Comparison of ENCODE assay signal across 11 mouse cellular contexts in the genomic region with DNA sequence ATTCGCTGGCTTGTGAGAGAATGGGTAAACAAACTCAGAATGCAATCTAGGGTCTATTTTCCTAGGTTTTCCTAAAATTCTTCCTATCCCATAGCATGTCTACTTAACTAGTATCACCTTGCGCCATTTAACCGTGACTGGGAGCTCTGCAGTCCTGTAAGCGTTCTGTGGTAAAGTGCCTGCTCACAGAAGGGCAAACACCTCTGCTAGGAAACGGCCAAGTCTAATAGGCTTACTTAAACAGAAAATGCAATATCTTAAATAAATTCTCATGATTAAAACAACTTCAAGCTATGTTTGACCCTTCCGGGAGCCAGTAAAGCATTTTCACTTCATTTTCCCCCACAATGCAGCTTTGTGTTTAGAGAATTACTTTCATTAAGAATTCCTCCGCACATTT.
DNase-seq lines count a peak whose midpoint lies in the region; ATAC-seq and TF ChIP-seq lines count a peak whose summit lies in the region.
"Had no signal": no experiment of that assay in that cellular context is flagged by ENCODE, and none has a peak within 500 bp of the region (broad histone marks: within the 10 kb centered on the region; RNA-seq: fewer than 3 reads in every experiment).

No protein-coding gene starts in this region.

- no peak overlapping the region for H3K4me3 ChIP-seq in heart, embryonic 13.5 days
- no peak overlapping the region for H3K4me3 ChIP-seq in heart, embryonic 12.5 days
- H3K4me3 ChIP-seq in lung, postnatal 0 days (ENCODE audit: low read depth, low read length), result peak overlapping the region; percentile 28; the same call in 1 of the 2 replicates
- H3K4me3 ChIP-seq in small intestine, adult 2 months (ENCODE audit: low read depth, low read length), result no peak overlapping the region; the same call in 1 of the 2 replicates
- H3K4me3 ChIP-seq in left cerebral cortex, adult 2 months, result no peak overlapping the region
- H3K4me3 ChIP-seq: hindbrain, embryonic 12.5 days had no signal

- intact Hi-C loops in left cerebral cortex, adult 2 months (cut with DNase I), result no loop called here

- H3K9me3 ChIP-seq in heart, embryonic 13.5 days, result no peaks in the 10 kb centered on the region
- H3K9me3 ChIP-seq in heart, embryonic 12.5 days (replicated peaks), result no peaks in the 10 kb centered on the region
- H3K9me3 ChIP-seq in lung, postnatal 0 days (ENCODE audit: low read length), result no peaks in the 10 kb centered on the region
- H3K9me3 ChIP-seq: hindbrain, embryonic 12.5 days had no signal

- no peak for TF ChIP-seq CTCF in lung, postnatal 0 days (IDR thresholded peaks at IDR 0.05)
- no peak for TF ChIP-seq CTCF in small intestine, adult 2 months (IDR thresholded peaks at IDR 0.05; ENCODE audit: extremely low read depth, insufficient read length, insufficient replicate concordance, low read depth, low read length)
- TF ChIP-seq CTCF in left cerebral cortex, adult 2 months (IDR thresholded peaks at IDR 0.05), result no peak

- no peak overlapping the region for H3K9ac ChIP-seq in heart, embryonic 13.5 days
- H3K9ac ChIP-seq in heart, embryonic 12.5 days, result no peak overlapping the region
- H3K9ac ChIP-seq in lung, postnatal 0 days (replicated peaks; ENCODE audit: low read depth), result no peak overlapping the region
- H3K9ac ChIP-seq: hindbrain, embryonic 12.5 days had no signal

- peak overlapping the region; percentile 35 for H3K4me2 ChIP-seq in heart, embryonic 13.5 days
- H3K4me2 ChIP-seq in heart, embryonic 12.5 days, result no peak overlapping the region
- H3K4me2 ChIP-seq in lung, postnatal 0 days (replicated peaks; ENCODE audit: low read depth, low read length), result peak overlapping the region; percentile 46
- H3K4me2 ChIP-seq: hindbrain, embryonic 12.5 days had no signal

- no peak for TF ChIP-seq EP300 in lung, postnatal 0 days (IDR thresholded peaks at IDR 0.05)

- no peak for ATAC-seq in heart, embryonic 13.5 days (ENCODE audit: extremely low read depth, insufficient number of reproducible peaks, low FRiP score, low TSS enrichment)
- no peak for ATAC-seq in heart, embryonic 12.5 days (ENCODE audit: insufficient number of reproducible peaks, low FRiP score)
- ATAC-seq in lung, postnatal 0 days, result peak; percentile 53; the same call in 1 of the 2 replicates
- ATAC-seq in erythroid progenitor cell, adult 5-6 weeks (replicated peaks; ENCODE audit: low FRiP score, poor library complexity, severe bottlenecking), result peak; percentile 39; the same call in 1 of the 2 replicates
- ATAC-seq: forebrain, embryonic 16.5 days had no signal

- peaks cover 35% of the 10 kb centered on the region for H3K4me1 ChIP-seq in heart, embryonic 13.5 days
- peaks cover 18% of the 10 kb centered on the region for H3K4me1 ChIP-seq in heart, embryonic 12.5 days (replicated peaks)
- H3K4me1 ChIP-seq in lung, postnatal 0 days (ENCODE audit: insufficient read depth, low read depth, low read length), result peaks cover 13% of the 10 kb centered on the region; the same call in 1 of the 2 replicates
- peaks cover 12% of the 10 kb centered on the region; the same call in 1 of the 2 replicates for H3K4me1 ChIP-seq in small intestine, adult 2 months (ENCODE audit: control insufficient read depth, insufficient read depth, insufficient read length, low read length)
- H3K4me1 ChIP-seq: hindbrain, embryonic 12.5 days had no signal

- no peaks in the 10 kb centered on the region for H3K27me3 ChIP-seq in heart, embryonic 13.5 days (replicated peaks)
- H3K27me3 ChIP-seq in heart, embryonic 12.5 days (replicated peaks), result no peaks in the 10 kb centered on the region
- no peaks in the 10 kb centered on the region for H3K27me3 ChIP-seq in lung, postnatal 0 days (replicated peaks; ENCODE audit: insufficient read depth, low read length)
- no peaks in the 10 kb centered on the region for H3K27me3 ChIP-seq in small intestine, adult 2 months (ENCODE audit: control insufficient read depth, insufficient read depth, low read length)
- H3K27me3 ChIP-seq: hindbrain, embryonic 12.5 days had no signal

- H3K36me3 ChIP-seq in heart, embryonic 13.5 days, result no peaks in the 10 kb centered on the region
- no peaks in the 10 kb centered on the region for H3K36me3 ChIP-seq in heart, embryonic 12.5 days
- H3K36me3 ChIP-seq in lung, postnatal 0 days (ENCODE audit: insufficient read depth, low read length), result no peaks in the 10 kb centered on the region
- H3K36me3 ChIP-seq in small intestine, adult 2 months (ENCODE audit: control insufficient read depth, insufficient read depth, low read length), result peaks cover 3% of the 10 kb centered on the region; the same call in 1 of the 2 replicates
- H3K36me3 ChIP-seq: hindbrain, embryonic 12.5 days had no signal

- H3K27ac ChIP-seq in heart, embryonic 13.5 days (replicated peaks), result no peak overlapping the region
- no peak overlapping the region for H3K27ac ChIP-seq in heart, embryonic 12.5 days (ENCODE audit: poor library complexity, severe bottlenecking)
- peak overlapping the region; percentile 75 for H3K27ac ChIP-seq in lung, postnatal 0 days (ENCODE audit: low read length)
- H3K27ac ChIP-seq in small intestine, adult 2 months (ENCODE audit: insufficient read depth, low read depth, low read length), result peak overlapping the region; percentile 63; the same call in 1 of the 2 replicates
- H3K27ac ChIP-seq in left cerebral cortex, adult 2 months, result no peak overlapping the region
- H3K27ac ChIP-seq: hindbrain, embryonic 12.5 days had no signal

- 69% methylated on average over 7 of the region's 7 CpGs for WGBS in heart, embryonic 13.5 days
- WGBS in heart, embryonic 12.5 days, result 71% methylated on average over 7 of the region's 7 CpGs
- WGBS in lung, postnatal 0 days, result 42% methylated on average over 7 of the region's 7 CpGs
- WGBS in small intestine, adult 2 months, result 23% methylated on average over 7 of the region's 7 CpGs

- no peak for DNase-seq in lung, postnatal 0 days (ENCODE audit: low spot score)
- no peak for DNase-seq in lung, postnatal 10 days
- DNase-seq in left cerebral cortex, adult 2 months (ENCODE audit: extremely low spot score in 1 of 2, low spot score in 2 of 2), result no peak
- no peak for DNase-seq in left cerebral cortex, adult 9 months (ENCODE audit: low spot score in 2 of 2)
- DNase-seq: retina, postnatal 1 day had no signal

- no peak for TF ChIP-seq POLR2A in small intestine, adult 2 months (IDR thresholded peaks at IDR 0.05; ENCODE audit: low read depth, low read length)

Comparison
In these comparisons a context has a peak if more than half of its experiments do, and no peak if none do; other contexts are left out.
1. ATAC-seq: peak in lung, postnatal 0 days (single experiment) and erythroid progenitor cell, adult 5-6 weeks (single experiment); none in heart, embryonic 13.5 days (single experiment) and heart, embryonic 12.5 days (single experiment).
2. H3K27ac ChIP-seq: peak in lung, postnatal 0 days (single experiment) and small intestine, adult 2 months (single experiment); none in heart, embryonic 13.5 days (single experiment), heart, embryonic 12.5 days (single experiment) and left cerebral cortex, adult 2 months (single experiment).